12 mouse cellular contexts compared by ENCODE assay signal in genomic region chr6:146392188-146392587, GRCm38 (mm10).
DNase-seq lines count a peak whose midpoint lies in the region; ATAC-seq and TF ChIP-seq lines count a peak whose summit lies in the region.
"Had no signal": no experiment of that assay in that cellular context is flagged by ENCODE, and none has a peak within 500 bp of the region (broad histone marks: within the 10 kb centered on the region; RNA-seq: fewer than 3 reads in every experiment).

No protein-coding gene starts in this region.

- no peak overlapping the region for H3K4me3 ChIP-seq in left cerebral cortex, adult 2 months
- H3K4me3 ChIP-seq in bone marrow, adult 2 months (replicated peaks; ENCODE audit: control insufficient read depth, low read depth, low read length), result no peak overlapping the region
- H3K4me3 ChIP-seq: myocyte had no signal

- 77% methylated on average over 2 of the region's 2 CpGs for whole genome bisulfite sequencing in bone marrow, adult 2 months

- H3K27ac ChIP-seq in left cerebral cortex, adult 2 months, result no peak overlapping the region
- no peak overlapping the region for H3K27ac ChIP-seq in bone marrow, adult 2 months (ENCODE audit: control insufficient read depth, insufficient read depth, low read depth, low read length, poor library complexity)

- TF ChIP-seq CTCF in left cerebral cortex, adult 2 months (IDR thresholded peaks at IDR 0.05), result peak; percentile 37
- TF ChIP-seq CTCF in bone marrow, adult 2 months (IDR thresholded peaks at IDR 0.05; ENCODE audit: control insufficient read depth, insufficient read depth, low read length), result peak; percentile 48

- intact Hi-C loops in left cerebral cortex, adult 2 months (cut with DNase I), result no loop called here
- intact Hi-C loops in left cerebral cortex, postnatal 10 days (cut with DNase I), result no loop called here

- peak; percentile 45 for DNase-seq in CD4-positive, CD25-positive, alpha-beta regulatory T cell, adult 2 months (ENCODE audit: low read depth, low spot score)
- DNase-seq in left cerebral cortex, adult 2 months (ENCODE audit: extremely low spot score in 1 of 2, low spot score in 2 of 2), result no peak
- DNase-seq in left cerebral cortex, postnatal 10 days (ENCODE audit: extremely low spot score in 1 of 2, low spot score in 2 of 2), result no peak
- DNase-seq in 416B (ENCODE audit: low read depth), result peak; percentile 28
- DNase-seq in retina, postnatal 1 day, result no peak
- DNase-seq in c-Kit-positive CD71-positive TER-119-positive erythroid progenitor cells, embryonic 14.5 days (ENCODE audit: low spot score), result no peak
- DNase-seq: adrenal gland, postnatal 25 days; cerebellum, adult 11-12 months; heart, postnatal 10 days had no signal

- no peaks in the 10 kb centered on the region; the same call in 1 of the 2 replicates for H3K4me1 ChIP-seq in bone marrow, adult 2 months (ENCODE audit: control insufficient read depth, insufficient read depth, low read length)

- TF ChIP-seq POLR2A in bone marrow, adult 2 months (IDR thresholded peaks at IDR 0.05; ENCODE audit: borderline replicate concordance, control insufficient read depth, low read depth, low read length), result no peak

- no peak for ATAC-seq in CD4-positive, CD25-positive, alpha-beta regulatory T cell, adult 4 months

Comparison
In these comparisons a context has a peak if more than half of its experiments do, and no peak if none do; other contexts are left out.
1. DNase-seq: peak in CD4-positive, CD25-positive, alpha-beta regulatory T cell, adult 2 months (single experiment) and 416B (single experiment); none in left cerebral cortex, adult 2 months (0 of 2), left cerebral cortex, postnatal 10 days (0 of 2), retina, postnatal 1 day (single experiment) and c-Kit-positive CD71-positive TER-119-positive erythroid progenitor cells, embryonic 14.5 days (single experiment).